Mouse (Mus musculus) heart, embryonic 12.5 days (tissue): ENCODE results near the gene Gas8. TPM values are rescaled to one million over a fixed set of nuclear protein-coding genes. Genes with fewer than 3 reads are reported as not detected.
"Not testable (repeated sequence)": the region's sequence is repeated elsewhere in the genome, so short reads cannot be mapped to it uniquely, and the experiment has no call there.

Source experiments
- ATAC-seq: fragments of 200-750 bp; cut with Nextera tagmentation; 2 replicates; pipeline ENCODE4 v1.8.0; 2017; ENCODE audit warnings: moderate TSS enrichment, moderate library complexity; ENCODE audit not compliant: insufficient number of reproducible peaks, low FRiP score
- H3K27ac ChIP-seq: fragments of 300-500 bp; sonication (generic); 2 replicates; pipeline ENCODE4 v1.5.1; 2016; ENCODE audit warnings: mild to moderate bottlenecking, moderate library complexity; ENCODE audit not compliant: poor library complexity, severe bottlenecking
- H3K27me3 ChIP-seq: fragments of 300-500 bp; sonication (generic); replicated peaks from 2 replicates; pipeline ENCODE4 v1.6.1; 2016; ENCODE audit warnings: mild to moderate bottlenecking, moderate library complexity
- H3K36me3 ChIP-seq: fragments of 300-500 bp; sonication (generic); 2 replicates; pipeline ENCODE4 v1.6.1; 2016; ENCODE audit warnings: mild to moderate bottlenecking, moderate library complexity
- H3K4me1 ChIP-seq: fragments of 300-500 bp; sonication (generic); replicated peaks from 2 replicates; pipeline ENCODE4 v1.6.1; 2016; ENCODE audit warnings: mild to moderate bottlenecking
- H3K4me2 ChIP-seq: fragments of 300-500 bp; sonication (generic); 2 replicates; pipeline ENCODE4 v1.6.1; 2016; ENCODE audit warnings: mild to moderate bottlenecking, moderate library complexity
- H3K4me3 ChIP-seq: fragments of 300-500 bp; sonication (generic); 2 replicates; pipeline ENCODE4 v1.5.1; 2016; ENCODE audit warnings: mild to moderate bottlenecking
- H3K9ac ChIP-seq: fragments of 300-500 bp; sonication (generic); 2 replicates; pipeline ENCODE4 v1.6.1; 2016; ENCODE audit warnings: mild to moderate bottlenecking, moderate library complexity
- H3K9me3 ChIP-seq: fragments of 300-500 bp; sonication (generic); replicated peaks from 2 replicates; pipeline ENCODE4 v1.6.1; 2016; ENCODE audit warnings: mild to moderate bottlenecking, moderate library complexity
- WGBS: fragments of 180-500 bp; shearing (Covaris S2); methylation state at CpG from one replicate; pipeline ENCODE4 v1.1.7; 2016; 5-methylcytosine and 5-hydroxymethylcytosine counted together
- polyA plus RNA-seq: library from polyadenylated mRNA; unstranded; fragments of >200 nt; fragmentation: Nextera tagmentation; extraction: Ambion mirVana; gene quantifications from 2 replicates; pipeline ENCODE4 v1.2.1, GENCODE M21; 2016

The Gas8 gene
- polyA plus RNA-seq, 1 experiment from 2014 or later = 15.8 TPM

GRCm38 (mm10) chr8:123515540-123515897 is 3.1 kb upstream of the Gas8 start:
- no peak overlapping the region for H3K27ac ChIP-seq

DNA sequence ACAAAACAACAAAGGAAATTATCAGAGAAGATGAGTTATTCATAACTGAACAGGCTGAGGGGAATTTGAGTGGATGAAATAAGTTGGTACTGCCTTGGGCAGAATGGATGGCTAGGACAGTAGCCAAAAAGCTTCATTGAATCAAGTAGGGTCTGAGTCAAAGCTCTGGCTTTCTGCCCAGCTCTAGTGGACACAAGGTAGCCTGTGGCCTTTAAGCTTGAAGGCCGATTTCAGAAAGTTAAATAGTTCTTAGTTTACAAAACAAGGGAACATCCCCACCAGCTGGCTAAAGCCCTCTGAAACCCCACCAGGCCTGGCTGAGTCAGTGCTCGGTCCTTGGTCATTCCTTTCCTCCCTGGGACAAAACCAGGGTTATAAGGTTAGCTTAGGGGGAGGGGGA is 2.0 kb upstream of the Gas8 start:
- Histone ChIP-seq H3K4me1 (peaks cover 32% of the 10 kb centered on the region), H3K9ac (no peak overlapping the region), H3K9me3 (no peaks in the 10 kb centered on the region), H3K27ac (no peak overlapping the region), H3K36me3 (peaks cover 9% of the 10 kb centered on the region), H3K27me3 (peaks cover 54% of the 10 kb centered on the region), H3K4me2 (no peak overlapping the region), H3K4me3 (no peak overlapping the region)
- WGBS = 46% methylated on average over 2 of the region's 2 CpGs
- no peak for ATAC-seq

More at GRCm38 (mm10) chr8:123515540-123515897, 3.1 kb upstream of the Gas8 start:
- Histone ChIP-seq H3K4me2 (peak overlapping the region; percentile 98), H3K4me1 (peaks cover 32% of the 10 kb centered on the region), H3K9ac (peak overlapping the region; percentile 76; the same call in 1 of the 2 replicates), H3K9me3 (no peaks in the 10 kb centered on the region), H3K4me3 (peak overlapping the region; percentile 66), H3K36me3 (peaks cover 2% of the 10 kb centered on the region; the same call in 1 of the 2 replicates), H3K27me3 (peaks cover 54% of the 10 kb centered on the region)
- WGBS = 2% methylated on average over 11 of the region's 11 CpGs
- ATAC-seq = no peak

- Histone ChIP-seq H3K9me3 (no peaks in the 10 kb centered on the region), H3K4me1 (peaks cover 32% of the 10 kb centered on the region), H3K36me3 (peaks cover 20% of the 10 kb centered on the region), H3K4me2 (peak overlapping the region; percentile 84), H3K27ac (no peak overlapping the region), H3K27me3 (peaks cover 44% of the 10 kb centered on the region), H3K9ac (no peak overlapping the region), H3K4me3 (peak overlapping the region; percentile 62)
- 39% methylated on average over 10 of the region's 10 CpGs for WGBS
- ATAC-seq = no peak
Measured at GRCm38 (mm10) chr8:123518172-123518571, 462 bp upstream of the Gas8 start.

- 100% methylated on average over 1 of the region's 1 CpGs for WGBS
- Histone ChIP-seq H3K36me3 (peaks cover 39% of the 10 kb centered on the region), H3K27me3 (peaks cover 26% of the 10 kb centered on the region), H3K4me1 (peaks cover 16% of the 10 kb centered on the region)
- H3K27ac ChIP-seq, H3K4me2 ChIP-seq, H3K9me3 ChIP-seq, H3K9ac ChIP-seq, ATAC-seq, H3K4me3 ChIP-seq: not testable (repeated sequence)
Measured at GRCm38 (mm10) chr8:123520048-123520447, 1.4 kb downstream of the Gas8 start.

DNA sequence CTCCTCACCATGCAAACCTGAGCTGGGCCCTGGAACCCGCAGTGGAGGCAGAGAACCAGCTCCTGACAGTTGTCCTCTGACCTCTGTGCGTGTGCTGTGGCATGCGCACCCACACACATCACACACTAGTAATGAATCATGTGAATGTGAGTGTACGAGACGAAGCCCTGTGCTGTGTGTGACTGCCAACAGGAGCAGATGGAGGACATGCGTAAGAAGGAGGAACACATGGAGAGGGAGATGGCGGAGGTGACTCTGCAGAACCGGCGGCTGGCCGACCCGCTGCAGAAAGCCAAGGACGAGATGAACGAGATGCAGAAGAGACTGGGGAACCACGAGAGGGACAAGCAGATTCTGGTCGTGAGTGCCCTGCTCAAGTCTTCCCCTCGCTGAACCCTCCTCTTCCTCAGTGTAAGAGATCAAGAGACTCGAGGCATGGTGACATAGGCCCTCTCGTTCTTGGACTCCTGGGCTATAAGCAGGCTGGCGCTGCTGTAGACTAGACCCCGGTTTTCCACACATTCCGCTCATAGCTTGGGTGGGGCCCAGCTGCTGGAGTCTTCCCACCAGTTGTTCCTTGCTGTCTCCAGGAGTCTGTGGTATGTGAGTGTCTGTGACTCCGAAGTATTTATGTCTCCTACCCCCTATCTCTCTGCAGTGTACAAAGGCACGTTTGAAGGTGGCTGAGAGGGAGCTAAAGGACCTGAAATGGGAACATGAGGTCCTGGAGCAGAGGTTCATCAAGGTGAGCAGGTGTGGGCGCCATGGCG is 9.3 kb downstream of the Gas8 start:
- no peak overlapping the region for H3K4me3 ChIP-seq
- no peaks in the 10 kb centered on the region for H3K9me3 ChIP-seq
- no peak overlapping the region for H3K27ac ChIP-seq
- no peak overlapping the region for H3K9ac ChIP-seq
- H3K27me3 ChIP-seq = peaks cover 5% of the 10 kb centered on the region; the same call in 1 of the 2 replicates
- H3K4me1 ChIP-seq = no peaks in the 10 kb centered on the region
- no peak for ATAC-seq
- no peak overlapping the region for H3K4me2 ChIP-seq
- 83% methylated on average over 25 of the region's 25 CpGs for WGBS
- peaks cover 98% of the 10 kb centered on the region for H3K36me3 ChIP-seq

DNA sequence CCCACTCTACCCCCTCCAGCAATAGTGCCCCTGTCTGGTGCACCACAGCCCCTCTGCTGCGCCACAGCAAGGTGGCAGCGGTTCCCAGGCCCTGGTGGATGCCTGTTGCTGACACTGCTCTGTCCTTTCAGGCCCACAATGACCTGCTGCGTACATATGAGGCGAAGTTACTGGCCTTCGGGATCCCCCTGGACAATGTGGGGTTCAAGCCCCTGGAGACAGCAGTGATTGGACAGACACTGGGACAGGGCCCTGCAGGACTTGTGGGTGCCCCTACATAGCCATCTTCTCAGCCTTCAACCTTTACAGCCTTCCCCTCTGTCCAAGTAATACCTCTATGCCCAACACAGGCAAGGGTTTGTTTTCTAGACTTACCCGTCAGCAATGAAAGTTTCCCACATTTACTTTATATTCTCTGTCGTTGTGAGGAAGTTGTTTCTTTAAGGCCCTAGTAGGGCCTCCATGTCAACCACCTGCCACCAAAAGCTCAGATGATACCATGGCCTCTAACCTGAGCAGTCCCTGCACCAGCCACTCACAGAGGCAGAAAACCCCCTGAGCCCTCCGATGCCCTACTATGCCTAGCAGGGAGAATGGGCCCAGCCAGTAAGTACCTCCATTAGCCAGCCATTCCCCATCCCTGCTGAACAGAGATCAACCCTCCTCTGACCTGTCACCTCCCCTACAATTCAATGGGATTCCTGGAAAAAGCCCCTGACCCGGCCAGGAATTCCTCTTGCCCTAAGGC is 17.8 kb downstream of the Gas8 start:
- peaks cover 55% of the 10 kb centered on the region for H3K36me3 ChIP-seq
- H3K27ac ChIP-seq = no peak overlapping the region
- no peaks in the 10 kb centered on the region for H3K4me1 ChIP-seq
- WGBS = 83% methylated on average over 9 of the region's 9 CpGs
- H3K27me3 ChIP-seq = peaks cover 18% of the 10 kb centered on the region
- ATAC-seq = no peak
- H3K9me3 ChIP-seq = no peaks in the 10 kb centered on the region
- H3K4me2 ChIP-seq = no peak overlapping the region
- no peak overlapping the region for H3K4me3 ChIP-seq
- H3K9ac ChIP-seq = no peak overlapping the region

DNA sequence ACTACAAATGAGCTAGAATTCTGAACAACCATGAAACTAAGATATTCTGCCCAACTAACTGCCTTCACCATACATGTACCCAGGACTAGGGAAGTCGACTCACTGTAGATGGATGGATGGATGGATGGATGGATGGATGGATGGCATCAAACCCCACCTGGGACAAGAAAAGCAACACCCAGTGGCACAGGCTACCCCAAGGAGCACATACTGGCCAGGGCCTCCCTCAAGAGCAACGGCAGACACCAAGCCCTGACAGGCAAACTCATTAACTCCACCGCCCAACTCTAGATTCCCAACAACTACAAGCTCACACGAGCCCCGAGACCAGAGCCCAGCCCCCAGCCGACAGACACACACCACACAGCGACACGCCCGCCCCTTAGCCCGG is 18.4 kb downstream of the Gas8 start:
- Histone ChIP-seq H3K4me2 (no peak overlapping the region), H3K36me3 (peaks cover 50% of the 10 kb centered on the region), H3K4me1 (no peaks in the 10 kb centered on the region), H3K4me3 (no peak overlapping the region), H3K9me3 (no peaks in the 10 kb centered on the region), H3K27me3 (peaks cover 15% of the 10 kb centered on the region), H3K9ac (no peak overlapping the region), H3K27ac (no peak overlapping the region)
- WGBS = 22% methylated on average over 6 of the region's 10 CpGs
- ATAC-seq = no peak

DNA sequence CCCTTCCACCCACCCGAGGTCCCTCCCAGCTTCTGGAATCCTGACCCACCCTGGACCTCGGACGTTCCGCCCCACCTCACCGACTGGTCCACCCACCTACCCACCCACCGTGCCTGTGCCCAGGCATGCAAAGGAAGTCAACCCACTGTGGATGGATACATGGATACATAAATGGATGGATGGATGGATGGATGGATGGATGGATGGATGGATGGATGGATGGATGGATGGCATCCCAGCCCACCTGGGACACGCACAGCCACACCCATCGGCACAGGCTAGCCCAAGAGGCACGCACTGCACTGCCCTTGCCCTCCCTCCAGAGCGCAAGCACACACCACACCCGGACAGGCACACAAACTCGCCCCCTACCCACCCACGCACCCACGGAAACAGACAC is 19.0 kb downstream of the Gas8 start:
- WGBS = 67% methylated on average over 6 of the region's 14 CpGs
- not testable (repeated sequence) for ATAC-seq, H3K9ac ChIP-seq, H3K4me1 ChIP-seq, H3K4me2 ChIP-seq, H3K27ac ChIP-seq, H3K4me3 ChIP-seq, H3K9me3 ChIP-seq
- H3K36me3 ChIP-seq = peaks cover 43% of the 10 kb centered on the region
- H3K27me3 ChIP-seq = peaks cover 15% of the 10 kb centered on the region

DNA sequence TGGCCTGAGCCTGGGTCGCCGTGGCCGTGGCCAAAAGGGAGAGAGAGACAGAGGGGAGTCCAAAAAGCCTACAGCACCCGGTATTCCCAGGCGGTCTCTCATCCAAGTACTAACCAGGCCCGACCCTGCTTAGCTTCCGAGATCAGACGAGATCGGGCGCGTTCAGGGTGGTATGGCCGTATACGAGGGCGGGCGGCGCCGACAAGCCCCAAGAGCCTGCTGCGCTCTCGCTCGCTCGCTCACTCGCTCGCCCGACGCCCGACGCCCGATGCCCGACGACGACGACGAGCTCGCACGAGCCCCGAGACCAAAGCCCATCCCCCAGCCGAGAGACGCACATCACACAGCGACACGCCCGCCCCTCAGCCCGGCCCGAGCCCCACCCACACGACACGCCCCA is 45.6 kb downstream of the Gas8 start:
- not testable (repeated sequence) for H3K27ac ChIP-seq, H3K27me3 ChIP-seq, H3K4me2 ChIP-seq, H3K36me3 ChIP-seq, H3K9me3 ChIP-seq, ATAC-seq, H3K4me1 ChIP-seq, H3K4me3 ChIP-seq, H3K9ac ChIP-seq
- no CpG with 5 or more reads among the region's 45 CpGs for WGBS

DNA sequence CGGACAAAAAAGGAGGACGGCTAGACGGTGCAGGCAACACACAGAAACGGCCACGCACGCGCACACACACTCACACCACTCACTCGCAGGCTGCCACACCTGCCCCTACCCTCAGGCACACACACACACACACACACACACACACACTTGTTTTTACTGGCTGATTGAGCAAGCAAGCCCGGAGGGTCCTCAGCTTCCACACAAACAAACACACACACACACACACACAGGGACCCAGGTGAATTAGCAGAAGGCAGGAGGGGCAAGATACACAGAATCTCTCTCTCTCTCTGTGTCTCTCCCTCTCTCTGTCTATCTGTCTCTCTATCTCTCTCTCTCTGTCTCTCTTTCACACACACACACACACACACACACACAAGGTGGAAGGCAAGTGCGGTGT is 56.8 kb downstream of the Gas8 start:
- not testable (repeated sequence) for H3K4me2 ChIP-seq, H3K36me3 ChIP-seq, H3K4me1 ChIP-seq, H3K9ac ChIP-seq, H3K4me3 ChIP-seq, H3K9me3 ChIP-seq, ATAC-seq, H3K27ac ChIP-seq, H3K27me3 ChIP-seq
- 81% methylated on average over 2 of the region's 10 CpGs for WGBS
